Mouse (Mus musculus): Measurements from ENCODE around the gene Cep170. TPM values are rescaled to one million over a fixed set of nuclear protein-coding genes. Genes with fewer than 3 reads are reported as not detected.

Cep170 gene
- polyA plus RNA-seq, 1 experiment = 11.6 TPM

GRCm38 (mm10) chr1:176835501-176836294, 21.8 kb upstream of the Cep170 start:
- Histone ChIP-seq H3K4me1 (ENCODE audit: control insufficient read depth, insufficient read depth, low read length) (no peaks in the 10 kb centered on the region; the same call in 1 of the 2 replicates), H3K4me3 (replicated peaks; ENCODE audit: extremely low read depth, low read depth, low read length) (peak overlapping the region; percentile 46)
- TF ChIP-seq POLR2A (IDR thresholded peaks at IDR 0.05; ENCODE audit: borderline replicate concordance, extremely low read depth, low read depth, low read length) (no peak), CTCF (IDR thresholded peaks at IDR 0.05; ENCODE audit: insufficient read depth, low read length) (no peak)
- 14% methylated on average over 39 of the region's 41 CpGs for WGBS
- no peak for DNase-seq

GRCm38 (mm10) chr1:176834880-176835279, 21.0 kb upstream of the Cep170 start:
- no peak for TF ChIP-seq POLR2A (IDR thresholded peaks at IDR 0.05; ENCODE audit: borderline replicate concordance, extremely low read depth, low read depth, low read length)
- no peak for TF ChIP-seq CTCF (IDR thresholded peaks at IDR 0.05; ENCODE audit: insufficient read depth, low read length)
- DNase-seq = no peak
- 75% methylated on average over 6 of the region's 6 CpGs for WGBS
- no peak overlapping the region for H3K4me3 ChIP-seq (replicated peaks; ENCODE audit: extremely low read depth, low read depth, low read length)
- no peaks in the 10 kb centered on the region; the same call in 1 of the 2 replicates for H3K4me1 ChIP-seq (ENCODE audit: control insufficient read depth, insufficient read depth, low read length)

DNA sequence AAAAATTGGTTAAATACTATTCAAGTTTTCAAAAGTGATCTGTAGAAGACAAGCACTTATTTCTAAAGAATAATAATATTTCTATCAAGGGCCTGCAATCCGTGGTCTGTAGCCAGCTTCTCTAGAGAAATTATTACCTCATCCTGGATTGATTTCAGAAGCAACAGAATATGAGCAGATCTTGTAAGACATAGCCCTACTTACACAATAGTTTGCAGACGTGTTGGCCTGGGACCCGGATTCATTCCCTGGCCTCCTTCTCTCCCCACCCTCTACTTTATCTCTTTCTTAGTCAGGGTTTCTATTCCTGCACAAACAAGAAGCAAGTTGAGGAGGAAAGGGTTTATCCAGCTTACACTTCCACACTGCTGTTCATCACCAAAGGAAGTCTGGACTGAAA, 20.1 kb upstream of the Cep170 start:
- no peak overlapping the region for H3K4me3 ChIP-seq (replicated peaks; ENCODE audit: extremely low read depth, low read depth, low read length)
- H3K4me1 ChIP-seq (ENCODE audit: control insufficient read depth, insufficient read depth, low read length) = no peaks in the 10 kb centered on the region; the same call in 1 of the 2 replicates
- TF ChIP-seq CTCF (IDR thresholded peaks at IDR 0.05; ENCODE audit: insufficient read depth, low read length) (no peak), POLR2A (IDR thresholded peaks at IDR 0.05; ENCODE audit: borderline replicate concordance, extremely low read depth, low read depth, low read length) (no peak)
- DNase-seq = no peak
- 52% methylated on average over 3 of the region's 3 CpGs for WGBS

GRCm38 (mm10) chr1:176833257-176833656, 19.4 kb upstream of the Cep170 start:
- Histone ChIP-seq H3K4me1 (ENCODE audit: control insufficient read depth, insufficient read depth, low read length) (no peaks in the 10 kb centered on the region; the same call in 1 of the 2 replicates), H3K4me3 (replicated peaks; ENCODE audit: extremely low read depth, low read depth, low read length) (no peak overlapping the region)
- no peak for DNase-seq
- TF ChIP-seq CTCF (IDR thresholded peaks at IDR 0.05; ENCODE audit: insufficient read depth, low read length) = no peak
- no peak for TF ChIP-seq POLR2A (IDR thresholded peaks at IDR 0.05; ENCODE audit: borderline replicate concordance, extremely low read depth, low read depth, low read length)

DNA sequence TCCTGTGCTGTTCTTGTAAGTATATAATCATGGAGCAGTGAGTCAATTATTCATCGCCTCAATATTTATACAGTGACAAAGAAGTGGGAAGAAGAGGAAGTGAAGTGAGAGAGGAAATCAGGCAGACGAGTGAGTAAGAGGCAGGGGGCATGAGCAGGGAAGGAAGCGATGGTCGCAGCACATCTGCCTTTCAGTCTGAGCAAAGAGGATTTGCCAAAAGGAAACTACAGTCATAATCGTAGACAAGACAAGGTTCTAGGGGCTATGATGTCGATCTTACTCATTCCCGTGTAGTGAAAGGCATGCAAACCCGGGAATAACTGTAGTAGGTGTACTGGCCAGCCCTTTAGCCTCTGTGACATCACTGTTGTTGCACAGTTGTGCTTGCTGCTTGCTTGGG, 18.7 kb upstream of the Cep170 start:
- 33% methylated on average over 8 of the region's 8 CpGs for WGBS
- Histone ChIP-seq H3K4me1 (ENCODE audit: control insufficient read depth, insufficient read depth, low read length) (no peaks in the 10 kb centered on the region; the same call in 1 of the 2 replicates), H3K4me3 (replicated peaks; ENCODE audit: extremely low read depth, low read depth, low read length) (no peak overlapping the region)
- DNase-seq = no peak
- no peak for TF ChIP-seq CTCF (IDR thresholded peaks at IDR 0.05; ENCODE audit: insufficient read depth, low read length)
- no peak for TF ChIP-seq POLR2A (IDR thresholded peaks at IDR 0.05; ENCODE audit: borderline replicate concordance, extremely low read depth, low read depth, low read length)

GRCm38 (mm10) chr1:176832071-176832470, 18.2 kb upstream of the Cep170 start:
- no peaks in the 10 kb centered on the region; the same call in 1 of the 2 replicates for H3K4me1 ChIP-seq (ENCODE audit: control insufficient read depth, insufficient read depth, low read length)
- 67% methylated on average over 2 of the region's 2 CpGs for WGBS
- TF ChIP-seq POLR2A (IDR thresholded peaks at IDR 0.05; ENCODE audit: borderline replicate concordance, extremely low read depth, low read depth, low read length) = no peak
- TF ChIP-seq CTCF (IDR thresholded peaks at IDR 0.05; ENCODE audit: insufficient read depth, low read length) = no peak

DNA sequence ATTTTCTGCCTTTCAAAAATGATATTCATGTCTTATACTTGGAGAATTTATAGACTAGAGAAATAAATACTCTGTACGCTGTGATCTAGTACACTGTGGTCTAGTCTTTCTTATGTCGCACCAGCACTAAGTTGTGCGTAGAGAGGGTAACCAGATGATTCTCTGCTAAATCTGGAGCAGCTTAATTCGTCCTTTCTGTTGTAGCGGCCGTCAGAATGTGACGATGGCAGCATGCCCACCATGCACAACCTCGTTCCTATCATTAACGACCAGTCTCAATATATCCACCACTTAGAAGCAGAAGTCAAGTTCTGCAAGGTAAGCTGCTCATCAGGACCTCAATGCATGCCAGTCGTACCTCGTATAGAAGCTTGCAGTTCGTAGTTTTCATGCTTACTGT, 14.8 kb upstream of the Cep170 start:
- WGBS = 87% methylated on average over 12 of the region's 12 CpGs
- TF ChIP-seq POLR2A (IDR thresholded peaks at IDR 0.05; ENCODE audit: borderline replicate concordance, extremely low read depth, low read depth, low read length) (no peak), CTCF (IDR thresholded peaks at IDR 0.05; ENCODE audit: insufficient read depth, low read length) (no peak)
- no peak overlapping the region for H3K4me3 ChIP-seq (replicated peaks; ENCODE audit: extremely low read depth, low read depth, low read length)
- no peak for DNase-seq
- peaks cover 10% of the 10 kb centered on the region for H3K4me1 ChIP-seq (ENCODE audit: control insufficient read depth, insufficient read depth, low read length)

More at GRCm38 (mm10) chr1:176832071-176832470, 18.2 kb upstream of the Cep170 start:
- DNase-seq = no peak
- no peak overlapping the region for H3K4me3 ChIP-seq (replicated peaks; ENCODE audit: extremely low read depth, low read depth, low read length)

GRCm38 (mm10) chr1:176827945-176828485, 14.1 kb upstream of the Cep170 start:
- WGBS = 66% methylated on average over 5 of the region's 5 CpGs

DNA sequence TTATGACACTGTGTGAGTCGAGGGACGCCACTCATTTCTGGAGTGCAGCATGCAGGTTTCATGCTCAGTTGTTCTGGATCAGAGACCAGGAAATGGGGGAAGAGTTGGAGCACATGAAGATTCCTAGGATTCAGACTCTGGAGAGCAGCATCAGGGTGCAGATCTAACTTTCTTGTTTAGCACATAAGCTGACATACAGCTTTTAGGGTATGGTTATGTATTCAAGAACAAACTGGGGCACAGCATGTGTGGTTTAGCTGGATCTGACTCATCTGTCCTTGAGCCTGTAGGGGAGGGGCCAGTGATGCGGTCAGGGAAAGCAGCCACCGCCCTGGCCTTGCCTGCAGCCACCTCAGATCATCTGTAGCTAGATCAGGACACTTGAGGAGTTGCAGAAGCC, 13.5 kb upstream of the Cep170 start:
- WGBS = 75% methylated on average over 4 of the region's 4 CpGs
- no peak overlapping the region for H3K4me3 ChIP-seq (replicated peaks; ENCODE audit: extremely low read depth, low read depth, low read length)
- no peak for TF ChIP-seq POLR2A (IDR thresholded peaks at IDR 0.05; ENCODE audit: borderline replicate concordance, extremely low read depth, low read depth, low read length)
- H3K4me1 ChIP-seq (ENCODE audit: control insufficient read depth, insufficient read depth, low read length) = peaks cover 10% of the 10 kb centered on the region
- DNase-seq = no peak

More at GRCm38 (mm10) chr1:176827945-176828485, 14.1 kb upstream of the Cep170 start:
- no peak for DNase-seq
- Histone ChIP-seq H3K4me3 (replicated peaks; ENCODE audit: extremely low read depth, low read depth, low read length) (no peak overlapping the region), H3K4me1 (ENCODE audit: control insufficient read depth, insufficient read depth, low read length) (peaks cover 10% of the 10 kb centered on the region)
- TF ChIP-seq POLR2A (IDR thresholded peaks at IDR 0.05; ENCODE audit: borderline replicate concordance, extremely low read depth, low read depth, low read length) (no peak), CTCF (IDR thresholded peaks at IDR 0.05; ENCODE audit: insufficient read depth, low read length) (no peak)

DNA sequence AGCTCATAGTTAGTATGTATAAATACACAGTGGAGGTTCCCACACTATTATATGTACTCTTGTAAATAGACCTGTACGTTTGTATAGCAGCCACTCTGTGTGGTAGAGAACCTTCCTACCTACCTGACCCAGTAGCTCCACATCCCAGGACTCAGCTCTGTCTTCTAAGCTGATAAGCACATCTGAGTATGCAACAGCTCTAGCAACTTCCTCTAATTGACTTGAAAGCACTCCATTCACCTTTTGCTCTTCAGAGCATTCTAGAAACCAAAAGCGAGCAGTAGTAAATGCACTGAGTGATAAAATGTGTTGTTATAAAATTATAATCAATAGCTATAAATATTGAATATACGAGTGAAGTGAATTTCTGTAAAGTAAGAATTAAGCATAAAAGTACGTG, 13.1 kb upstream of the Cep170 start:
- no peak for TF ChIP-seq POLR2A (IDR thresholded peaks at IDR 0.05; ENCODE audit: borderline replicate concordance, extremely low read depth, low read depth, low read length)
- 84% methylated on average over 4 of the region's 4 CpGs for WGBS
- Histone ChIP-seq H3K4me3 (replicated peaks; ENCODE audit: extremely low read depth, low read depth, low read length) (no peak overlapping the region), H3K4me1 (ENCODE audit: control insufficient read depth, insufficient read depth, low read length) (peaks cover 10% of the 10 kb centered on the region)
- DNase-seq = no peak
